Mouse (Mus musculus) gastrocnemius, adult 2 months (tissue): ENCODE results near the gene Mmp10. TPM values are rescaled to one million over a fixed set of nuclear protein-coding genes. Genes with fewer than 3 reads are reported as not detected.

ENCODE experiments used
- DNase-seq: peaks from one replicate; pipeline ENCODE4 v3.0.0; 2022
- H3K27ac ChIP-seq: fragments of 200-600 bp; 2 replicates; pipeline ENCODE4 v1.8.1; 2022; ENCODE audit warnings: mild to moderate bottlenecking
- H3K4me3 ChIP-seq: fragments of 200-600 bp; 2 replicates; pipeline ENCODE4 v1.8.1; 2022; ENCODE audit warnings: mild to moderate bottlenecking, moderate library complexity
- CTCF ChIP-seq: fragments of 200-600 bp; IDR thresholded peaks from 2 replicates; pipeline ENCODE4 v1.8.1; 2022; ENCODE audit warnings: antibody characterized with exemption, mild to moderate bottlenecking, moderate library complexity
- intact Hi-C: fragments of 180-260 bp; cut with DNase I; formaldehyde crosslinking; loops from one replicate; pipeline ENCODE4 v1.15.1; 2025
- long read RNA-seq, 2 experiments: library from polyadenylated mRNA; stranded (forward); transcript quantifications; one replicate each; pipeline ENCODE4 v2.0.0; 2021
- total RNA-seq, 2 experiments: library from RNA; stranded (reverse); gene quantifications; 2 replicates each; pipeline ENCODE4 v1.2.3; 2021

Gene Mmp10
- not detected for total RNA-seq
- long read RNA-seq, experiment 1: 0 reads
- long read RNA-seq, experiment 2: 0 reads

GRCm38 (mm10) chr9:7502051-7502450 is at the start of gene Mmp10:
TSS of gene Mmp10 (plus strand) at chr9:7502352.
- Histone ChIP-seq H3K27ac (no peak within 1 kb of the TSS), H3K4me3 (no peak within 1 kb of the TSS)
- intact Hi-C loops: no loop called here
- no peak for TF ChIP-seq CTCF
- DNase-seq: no peak

GRCm38 (mm10) chr9:7453302-7453701 is 48.9 kb upstream of the Mmp10 start:
- H3K27ac ChIP-seq: no peak overlapping the region
- DNase-seq: no peak
- intact Hi-C loops: no loop called here
- no peak for TF ChIP-seq CTCF
- H3K4me3 ChIP-seq: no peak overlapping the region

GRCm38 (mm10) chr9:7470262-7470661 is 31.9 kb upstream of the Mmp10 start:
- intact Hi-C loops: no loop called here
- no peak for DNase-seq
- TF ChIP-seq CTCF: no peak
- no peak overlapping the region for H3K4me3 ChIP-seq
- H3K27ac ChIP-seq: no peak overlapping the region

GRCm38 (mm10) chr9:7483684-7484394 is 18.3 kb upstream of the Mmp10 start:
- intact Hi-C loops: no loop called here
- no peak overlapping the region for H3K27ac ChIP-seq
- no peak for DNase-seq
- no peak for TF ChIP-seq CTCF
- H3K4me3 ChIP-seq: no peak overlapping the region

- Histone ChIP-seq H3K27ac (no peak overlapping the region), H3K4me3 (no peak overlapping the region)
- no peak for TF ChIP-seq CTCF
- intact Hi-C loops: no loop called here
- no peak for DNase-seq
Observed at GRCm38 (mm10) chr9:7501138-7501537, 1.0 kb upstream of the Mmp10 start.

GRCm38 (mm10) chr9:7507321-7507876 is 5.2 kb downstream of the Mmp10 start:
- TF ChIP-seq CTCF: no peak
- no peak overlapping the region for H3K4me3 ChIP-seq
- H3K27ac ChIP-seq: no peak overlapping the region
- DNase-seq: no peak
- intact Hi-C loops: no loop called here

- no peak for DNase-seq
- intact Hi-C loops: no loop called here
- Histone ChIP-seq H3K27ac (no peak overlapping the region), H3K4me3 (no peak overlapping the region)
- TF ChIP-seq CTCF: no peak
Observed at GRCm38 (mm10) chr9:7509619-7510233, 7.6 kb downstream of the Mmp10 start.

GRCm38 (mm10) chr9:7517944-7518571 is 15.9 kb downstream of the Mmp10 start:
- no peak for TF ChIP-seq CTCF
- intact Hi-C loops: no loop called here
- Histone ChIP-seq H3K4me3 (no peak overlapping the region), H3K27ac (no peak overlapping the region)
- DNase-seq: no peak

GRCm38 (mm10) chr9:7526255-7526940 is 24.2 kb downstream of the Mmp10 start:
- DNase-seq: no peak
- no peak overlapping the region for H3K27ac ChIP-seq
- no peak overlapping the region for H3K4me3 ChIP-seq
- intact Hi-C loops: no loop called here
- TF ChIP-seq CTCF: no peak

- intact Hi-C loops: no loop called here
- H3K4me3 ChIP-seq: no peak overlapping the region
- DNase-seq: no peak
- TF ChIP-seq CTCF: no peak
- H3K27ac ChIP-seq: no peak overlapping the region
Observed at GRCm38 (mm10) chr9:7542763-7543162, 40.6 kb downstream of the Mmp10 start.

- no peak for TF ChIP-seq CTCF
- no peak overlapping the region for H3K27ac ChIP-seq
- no peak overlapping the region for H3K4me3 ChIP-seq
- DNase-seq: no peak
- intact Hi-C loops: no loop called here
Observed at GRCm38 (mm10) chr9:7544923-7545457, 42.8 kb downstream of the Mmp10 start.

- Histone ChIP-seq H3K27ac (no peak overlapping the region), H3K4me3 (no peak overlapping the region)
- intact Hi-C loops: no loop called here
- no peak for TF ChIP-seq CTCF
- peak; percentile 19 for DNase-seq
Observed at GRCm38 (mm10) chr9:7545471-7545870, 43.3 kb downstream of the Mmp10 start.
